Mouse (Mus musculus): ENCODE results near the gene Dusp5. TPM values are rescaled to one million over a fixed set of nuclear protein-coding genes. Genes with fewer than 3 reads are reported as not detected.
A peak's percentile ranks its signal among the peaks of the same experiment; 100 is the strongest.

Gene Dusp5
- polyA plus RNA-seq, 1 experiment, result 1.8 TPM

GRCm38 (mm10) chr19:53554402-53554801 lies 25.5 kb downstream of the Dusp5 start:
- peaks cover 22% of the 10 kb centered on the region for H3K4me1 ChIP-seq (ENCODE audit: control insufficient read depth, insufficient read depth, low read length)
- H3K4me3 ChIP-seq (ENCODE audit: insufficient read depth, low read length), result no peak overlapping the region
- H3K27ac ChIP-seq (ENCODE audit: insufficient read depth, low read depth, low read length), result no peak overlapping the region
- TF ChIP-seq POLR2A (IDR thresholded peaks at IDR 0.05; ENCODE audit: borderline replicate concordance, low read depth, low read length), result no peak
- TF ChIP-seq CTCF (IDR thresholded peaks at IDR 0.05; ENCODE audit: low read depth, low read length), result no peak

GRCm38 (mm10) chr19:53554981-53555616 lies 26.2 kb downstream of the Dusp5 start:
- Histone ChIP-seq H3K27ac (ENCODE audit: insufficient read depth, low read depth, low read length) (no peak overlapping the region), H3K4me3 (ENCODE audit: insufficient read depth, low read length) (no peak overlapping the region), H3K4me1 (ENCODE audit: control insufficient read depth, insufficient read depth, low read length) (peaks cover 22% of the 10 kb centered on the region)
- TF ChIP-seq POLR2A (IDR thresholded peaks at IDR 0.05; ENCODE audit: borderline replicate concordance, low read depth, low read length) (no peak), CTCF (IDR thresholded peaks at IDR 0.05; ENCODE audit: low read depth, low read length) (no peak)

DNA sequence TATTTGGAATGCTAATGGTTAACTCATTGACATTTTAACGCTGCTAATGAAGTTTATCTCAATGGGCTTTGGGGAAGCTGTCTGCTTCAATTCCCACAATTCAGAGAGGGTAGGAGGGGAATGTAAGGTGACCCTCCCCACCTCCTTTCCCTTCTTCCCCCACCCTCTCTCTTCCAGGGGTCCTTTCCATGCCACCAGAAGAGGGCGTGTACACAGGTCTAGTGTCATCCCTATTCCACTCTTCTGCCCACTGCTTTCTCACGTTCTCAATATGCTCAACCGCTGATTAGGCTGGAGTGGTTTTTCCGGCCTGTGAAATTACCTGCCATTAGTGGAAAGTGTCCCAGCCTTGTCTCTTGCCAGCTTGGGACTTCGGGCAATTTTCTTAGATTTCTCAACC lies 27.9 kb downstream of the Dusp5 start:
- peaks cover 22% of the 10 kb centered on the region for H3K4me1 ChIP-seq (ENCODE audit: control insufficient read depth, insufficient read depth, low read length)
- TF ChIP-seq CTCF (IDR thresholded peaks at IDR 0.05; ENCODE audit: low read depth, low read length) (no peak), POLR2A (IDR thresholded peaks at IDR 0.05; ENCODE audit: borderline replicate concordance, low read depth, low read length) (no peak)
- no peak overlapping the region for H3K4me3 ChIP-seq (ENCODE audit: insufficient read depth, low read length)
- H3K27ac ChIP-seq (ENCODE audit: insufficient read depth, low read depth, low read length), result no peak overlapping the region

DNA sequence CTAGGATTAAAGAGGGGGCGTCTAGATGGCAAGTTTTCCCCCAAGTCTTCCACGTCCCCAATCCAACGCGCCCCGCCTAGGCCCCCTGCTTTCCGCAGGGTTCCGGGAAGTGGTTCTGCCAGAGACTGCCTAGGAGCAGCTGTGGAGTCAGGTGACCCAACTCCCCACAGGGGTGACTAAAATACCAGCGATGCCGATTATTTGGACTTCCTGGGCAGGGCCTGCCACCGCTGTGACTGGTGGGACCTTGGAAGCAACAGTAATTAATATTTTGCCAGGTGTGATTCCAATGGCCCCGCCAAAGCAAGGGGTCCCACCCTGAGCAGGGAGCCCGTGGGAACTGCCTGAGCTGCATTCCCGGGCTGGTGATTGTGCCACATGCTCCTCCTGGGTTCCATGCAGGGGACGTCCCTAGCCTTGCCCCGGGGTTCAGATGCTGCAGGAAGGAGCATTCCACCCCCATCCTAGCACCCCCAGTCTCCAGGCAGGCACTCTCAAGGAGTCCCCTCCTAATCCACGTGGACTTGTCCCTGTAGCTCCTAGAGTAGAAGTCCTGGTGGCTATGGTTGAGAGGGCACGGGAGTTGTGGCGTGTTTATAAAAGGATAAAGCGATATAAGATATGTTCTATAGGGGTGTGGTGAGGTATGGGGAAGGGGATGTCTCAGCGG lies 28.5 kb downstream of the Dusp5 start:
- no peak for TF ChIP-seq CTCF (IDR thresholded peaks at IDR 0.05; ENCODE audit: low read depth, low read length)
- TF ChIP-seq POLR2A (IDR thresholded peaks at IDR 0.05; ENCODE audit: borderline replicate concordance, low read depth, low read length), result no peak
- Histone ChIP-seq H3K4me3 (ENCODE audit: insufficient read depth, low read length) (no peak overlapping the region), H3K4me1 (ENCODE audit: control insufficient read depth, insufficient read depth, low read length) (peaks cover 22% of the 10 kb centered on the region), H3K27ac (ENCODE audit: insufficient read depth, low read depth, low read length) (no peak overlapping the region)

- H3K4me1 ChIP-seq (ENCODE audit: control insufficient read depth, insufficient read depth, low read length), result peaks cover 18% of the 10 kb centered on the region
- no peak overlapping the region for H3K27ac ChIP-seq (ENCODE audit: insufficient read depth, low read depth, low read length)
- no peak overlapping the region for H3K4me3 ChIP-seq (ENCODE audit: insufficient read depth, low read length)
- TF ChIP-seq CTCF (IDR thresholded peaks at IDR 0.05; ENCODE audit: low read depth, low read length) (no peak), POLR2A (IDR thresholded peaks at IDR 0.05; ENCODE audit: borderline replicate concordance, low read depth, low read length) (no peak)
These were observed 31.5 kb downstream of the Dusp5 start for GRCm38 (mm10) chr19:53560436-53560835.

DNA sequence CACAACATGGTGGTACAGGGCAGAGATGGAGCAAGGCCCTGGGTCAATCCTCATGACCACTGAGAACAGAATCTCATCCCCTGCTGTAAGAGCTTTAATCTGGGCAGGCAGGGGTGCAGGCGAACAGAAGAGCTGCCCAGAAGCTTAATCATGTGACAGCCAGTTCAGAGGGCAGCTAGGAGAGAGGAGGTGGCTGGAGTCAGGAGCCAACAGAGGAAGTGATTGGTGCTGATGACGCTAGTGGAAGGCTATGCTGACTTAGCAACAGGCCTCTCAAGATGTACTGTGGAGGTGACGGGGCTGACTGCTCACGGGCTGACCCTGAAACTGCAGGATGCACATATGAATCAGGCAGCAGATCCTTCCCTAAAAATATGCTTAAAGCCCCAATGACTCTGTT lies 35.3 kb downstream of the Dusp5 start:
- H3K27ac ChIP-seq (ENCODE audit: insufficient read depth, low read depth, low read length), result peak overlapping the region; percentile 65
- peaks cover 37% of the 10 kb centered on the region for H3K4me1 ChIP-seq (ENCODE audit: control insufficient read depth, insufficient read depth, low read length)
- TF ChIP-seq CTCF (IDR thresholded peaks at IDR 0.05; ENCODE audit: low read depth, low read length) (no peak), POLR2A (IDR thresholded peaks at IDR 0.05; ENCODE audit: borderline replicate concordance, low read depth, low read length) (no peak)
- no peak overlapping the region for H3K4me3 ChIP-seq (ENCODE audit: insufficient read depth, low read length)

GRCm38 (mm10) chr19:53565565-53566277 lies 36.8 kb downstream of the Dusp5 start:
- H3K27ac ChIP-seq (ENCODE audit: insufficient read depth, low read depth, low read length), result peak overlapping the region; percentile 46
- H3K4me3 ChIP-seq (ENCODE audit: insufficient read depth, low read length), result no peak overlapping the region
- peaks cover 37% of the 10 kb centered on the region for H3K4me1 ChIP-seq (ENCODE audit: control insufficient read depth, insufficient read depth, low read length)
- TF ChIP-seq POLR2A (IDR thresholded peaks at IDR 0.05; ENCODE audit: borderline replicate concordance, low read depth, low read length), result no peak
- TF ChIP-seq CTCF (IDR thresholded peaks at IDR 0.05; ENCODE audit: low read depth, low read length), result no peak

DNA sequence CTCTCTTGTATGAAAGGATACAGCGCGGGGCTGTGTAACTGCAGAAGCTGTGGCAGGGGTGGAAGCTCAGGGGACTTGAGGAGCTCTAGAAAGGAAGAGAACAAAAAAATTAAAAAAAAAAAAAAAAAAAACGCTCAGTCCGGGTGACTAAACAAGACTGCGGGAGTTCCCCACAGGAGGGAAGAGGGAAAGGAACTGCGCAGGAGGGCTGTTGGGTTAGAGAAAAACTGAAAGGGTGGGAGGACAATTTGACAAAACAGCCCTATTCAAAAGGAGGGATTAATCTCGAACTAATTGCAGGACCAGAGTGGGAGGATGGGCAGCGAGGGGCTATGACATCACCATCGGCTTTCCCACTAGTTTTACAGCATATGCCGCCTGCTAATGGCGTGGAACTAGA lies 39.0 kb downstream of the Dusp5 start:
- TF ChIP-seq CTCF (IDR thresholded peaks at IDR 0.05; ENCODE audit: low read depth, low read length) (no peak), POLR2A (IDR thresholded peaks at IDR 0.05; ENCODE audit: borderline replicate concordance, low read depth, low read length) (no peak)
- H3K27ac ChIP-seq (ENCODE audit: insufficient read depth, low read depth, low read length), result 0 out of 2 replicates have a peak overlapping the region, but pooled peaks have one; percentile 21
- peak overlapping the region; percentile 16; the same call in 1 of the 2 replicates for H3K4me3 ChIP-seq (ENCODE audit: insufficient read depth, low read length)
- peaks cover 37% of the 10 kb centered on the region for H3K4me1 ChIP-seq (ENCODE audit: control insufficient read depth, insufficient read depth, low read length)

DNA sequence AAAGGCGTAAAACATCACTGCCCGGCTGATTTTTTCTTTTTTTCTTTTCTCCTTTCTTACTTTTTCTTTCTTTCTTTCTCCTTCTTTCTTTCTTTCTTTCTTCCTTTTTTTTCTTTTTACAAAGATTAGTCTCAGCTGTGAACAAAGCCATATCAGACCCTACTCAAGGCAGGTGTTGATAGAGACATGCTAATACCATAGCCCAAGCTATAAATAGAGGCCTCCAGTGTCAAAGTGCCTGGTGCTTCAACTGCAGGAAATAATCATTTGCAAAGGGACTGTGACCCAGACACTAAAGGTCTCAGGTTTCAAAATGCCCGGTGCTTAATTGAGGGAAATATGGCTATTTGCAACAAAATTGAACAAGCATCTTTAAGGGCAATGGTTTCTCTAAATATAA lies 39.6 kb downstream of the Dusp5 start:
- Histone ChIP-seq H3K4me3 (ENCODE audit: insufficient read depth, low read length) (no peak overlapping the region), H3K4me1 (ENCODE audit: control insufficient read depth, insufficient read depth, low read length) (peaks cover 37% of the 10 kb centered on the region), H3K27ac (ENCODE audit: insufficient read depth, low read depth, low read length) (no peak overlapping the region)
- TF ChIP-seq CTCF (IDR thresholded peaks at IDR 0.05; ENCODE audit: low read depth, low read length) (no peak), POLR2A (IDR thresholded peaks at IDR 0.05; ENCODE audit: borderline replicate concordance, low read depth, low read length) (no peak)

DNA sequence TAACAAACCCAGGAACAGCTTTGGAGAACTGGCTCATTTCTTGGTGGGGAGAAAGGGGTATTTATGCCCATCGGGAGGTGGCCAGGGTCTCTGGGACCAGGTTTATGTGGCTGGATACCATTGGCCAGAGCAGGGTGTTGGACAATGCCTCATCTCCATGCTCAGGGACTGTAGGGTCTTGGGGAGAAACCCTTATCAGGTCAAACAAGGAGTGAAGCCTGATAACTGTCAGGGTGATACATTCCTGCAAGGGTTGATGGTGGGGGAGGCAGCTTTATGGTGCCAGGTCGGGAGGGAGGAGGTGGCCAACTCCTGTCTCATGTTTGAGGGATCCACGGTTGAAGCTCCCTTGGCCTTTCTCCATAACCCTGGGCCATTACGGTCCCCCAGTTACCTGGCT lies 42.1 kb downstream of the Dusp5 start:
- no peak for TF ChIP-seq CTCF (IDR thresholded peaks at IDR 0.05; ENCODE audit: low read depth, low read length)
- no peak for TF ChIP-seq POLR2A (IDR thresholded peaks at IDR 0.05; ENCODE audit: borderline replicate concordance, low read depth, low read length)
- Histone ChIP-seq H3K27ac (ENCODE audit: insufficient read depth, low read depth, low read length) (no peak overlapping the region), H3K4me3 (ENCODE audit: insufficient read depth, low read length) (no peak overlapping the region), H3K4me1 (ENCODE audit: control insufficient read depth, insufficient read depth, low read length) (peaks cover 14% of the 10 kb centered on the region)
